Mouse (Mus musculus): ENCODE data around the gene Kif2b.

DNA sequence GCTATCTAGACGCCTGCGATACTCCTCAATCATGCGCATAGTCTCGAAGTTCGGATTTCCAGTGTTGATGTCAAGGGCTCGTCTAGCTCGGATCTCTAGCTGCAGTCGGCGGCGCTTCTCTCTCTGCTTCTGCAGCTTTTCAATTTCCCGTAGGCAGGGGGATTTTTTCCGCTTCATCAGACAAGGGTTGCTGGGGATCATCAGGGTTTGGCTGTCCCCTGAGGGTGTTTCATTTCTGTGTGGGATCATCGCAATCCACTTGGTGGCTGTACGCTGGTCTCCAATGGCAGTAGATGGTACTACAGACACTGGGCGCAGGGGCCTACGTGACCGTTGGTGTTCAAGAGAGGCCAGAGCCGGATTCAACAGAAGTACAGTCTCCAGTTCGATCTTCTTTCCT, 502 bp downstream of the Kif2b start:
- no peak for TF ChIP-seq POLR2A (IDR thresholded peaks at IDR 0.05; ENCODE audit: control insufficient read depth, low read depth, low read length)
- no peak for TF ChIP-seq CTCF (IDR thresholded peaks at IDR 0.05; ENCODE audit: control insufficient read depth, insufficient read depth, insufficient replicate concordance, low read depth, low read length)

All from testis, adult 2 months (tissue).